In genomic region chr13:56549364-56549763, GRCm38 (mm10) we compare ENCODE assay signal across 13 mouse cellular contexts. TPM values are rescaled to one million over a fixed set of nuclear protein-coding genes. Genes with fewer than 3 reads are reported as not detected.
DNase-seq lines count a peak whose midpoint lies in the region; ATAC-seq and TF ChIP-seq lines count a peak whose summit lies in the region.
"Had no signal": no experiment of that assay in that cellular context is flagged by ENCODE, and none has a peak within 500 bp of the region (broad histone marks: within the 10 kb centered on the region; RNA-seq: fewer than 3 reads in every experiment).

No protein-coding gene starts in this region.

- no peaks in the 10 kb centered on the region for H3K4me1 ChIP-seq in lung, embryonic 14.5 days (ENCODE audit: insufficient read depth)
- H3K4me1 ChIP-seq in heart, adult 2 months (ENCODE audit: control insufficient read depth, insufficient read depth, low read length), result peaks cover 5% of the 10 kb centered on the region

- no peak overlapping the region for H3K4me3 ChIP-seq in lung, embryonic 14.5 days (ENCODE audit: low read depth, low read length)
- H3K4me3 ChIP-seq in heart, adult 2 months, result no peak overlapping the region
- H3K4me3 ChIP-seq: liver, embryonic 13.5 days; midbrain, embryonic 15.5 days had no signal

- no peak for TF ChIP-seq CTCF in lung, embryonic 14.5 days (IDR thresholded peaks at IDR 0.05; ENCODE audit: low read depth)
- TF ChIP-seq CTCF in heart, adult 2 months (IDR thresholded peaks at IDR 0.05), result no peak

- H3K9me3 ChIP-seq in lung, embryonic 14.5 days (ENCODE audit: low read depth, low read length), result no peaks in the 10 kb centered on the region
- H3K9me3 ChIP-seq: liver, embryonic 13.5 days; midbrain, embryonic 15.5 days had no signal

- H3K79me2 ChIP-seq in heart, adult 2 months (replicated peaks; ENCODE audit: control insufficient read depth, insufficient read depth, low read length), result no peaks in the 10 kb centered on the region

- no peak overlapping the region for H3K9ac ChIP-seq in lung, embryonic 14.5 days
- no peak overlapping the region for H3K9ac ChIP-seq in heart, adult 2 months (ENCODE audit: low read depth, low read length)
- H3K9ac ChIP-seq: liver, embryonic 13.5 days; midbrain, embryonic 15.5 days had no signal

- intact Hi-C loops in heart, adult 2 months (cut with DNase I), result no loop called here

- H3K27me3 ChIP-seq in lung, embryonic 14.5 days (ENCODE audit: insufficient read depth, low read length), result no peaks in the 10 kb centered on the region
- H3K27me3 ChIP-seq in heart, adult 2 months (ENCODE audit: control insufficient read depth, insufficient read depth, low read length), result no peaks in the 10 kb centered on the region
- H3K27me3 ChIP-seq: liver, embryonic 13.5 days; midbrain, embryonic 15.5 days had no signal

- no peak for TF ChIP-seq POLR2A in heart, adult 2 months (IDR thresholded peaks at IDR 0.05; ENCODE audit: insufficient read depth, low read depth, low read length)

- H3K4me2 ChIP-seq in lung, embryonic 14.5 days, result no peak overlapping the region
- H3K4me2 ChIP-seq: liver, embryonic 13.5 days; midbrain, embryonic 15.5 days had no signal

- ATAC-seq in lung, embryonic 14.5 days (ENCODE audit: insufficient read depth), result no peak
- ATAC-seq in megakaryocyte-erythroid progenitor cell, adult 5-6 weeks (replicated peaks; ENCODE audit: low FRiP score, low TSS enrichment, poor library complexity, severe bottlenecking), result no peak
- ATAC-seq: midbrain, embryonic 15.5 days had no signal

- peak; percentile 27 for DNase-seq in lung, embryonic 14.5 days
- no peak for DNase-seq in lung, postnatal 25 days (ENCODE audit: low spot score)
- peak; percentile 88 for DNase-seq in adrenal gland, adult 2 months
- DNase-seq in heart, adult 2 months, result peak; percentile 51 to 79
- peak; percentile 29 to 59 for DNase-seq in kidney, postnatal 36 days
- DNase-seq in ovary, postnatal 14 days (ENCODE audit: low spot score), result no peak
- DNase-seq in right cerebral cortex, adult 18-20 months, result no peak
- DNase-seq: liver, embryonic 13.5 days had no signal

- peak; percentile 85 for TF ChIP-seq EP300 in heart, adult 2 months (IDR thresholded peaks at IDR 0.05; ENCODE audit: insufficient read depth, low read depth, low read length)

- H3K36me3 ChIP-seq in lung, embryonic 14.5 days (ENCODE audit: insufficient read depth), result no peaks in the 10 kb centered on the region
- no peaks in the 10 kb centered on the region for H3K36me3 ChIP-seq in heart, adult 2 months (ENCODE audit: control insufficient read depth, insufficient read depth, low read length)
- H3K36me3 ChIP-seq: G1E; liver, embryonic 13.5 days; midbrain, embryonic 15.5 days had no signal

- no peak overlapping the region for H3K27ac ChIP-seq in lung, embryonic 14.5 days (ENCODE audit: low read depth)
- H3K27ac ChIP-seq in heart, adult 2 months, result no peak overlapping the region; the same call in 1 of the 2 replicates
- H3K27ac ChIP-seq: liver, embryonic 13.5 days; midbrain, embryonic 15.5 days had no signal

- WGBS in lung, embryonic 14.5 days, result 42% methylated on average over 4 of the region's 4 CpGs
- 14% methylated on average over 4 of the region's 4 CpGs for WGBS in heart, adult 2 months

RNA-seq across cellular contexts. Expression of gene Lect2, which starts 1.1 kb away (rescaled TPM):
- not detected in 2 replicates for polyA plus RNA-seq in lung, embryonic 14.5 days (2014; fragmentation: Nextera tagmentation; extraction: Ambion mirVana)
- under 1 TPM in 1 of 2 experiments, not detected in 1; 0.49 TPM for total RNA-seq in adrenal gland, adult 2 months (2021)
- polyA plus RNA-seq in adrenal gland, adult 2 months (2012; rRNA removed), result not detected in 2 replicates
- not detected for total RNA-seq in heart, adult 2 months (2021)
- polyA plus RNA-seq in heart, adult 2 months (2012; rRNA removed), result not detected in 2 replicates
- not detected in 2 replicates for total RNA-seq in megakaryocyte-erythroid progenitor cell, adult 5-6 weeks (2014; fragmentation: Nextera tagmentation)
- not detected in 2 replicates for total RNA-seq in megakaryocyte-erythroid progenitor cell, adult 5-6 weeks (2017)
- total RNA-seq: gastrocnemius, postnatal 36 days had no signal
- polyA plus RNA-seq: cortical plate, adult 2 months; G1E; midbrain, embryonic 15.5 days had no signal

RNA-seq across cellular contexts. Expression of gene Fbxl21, which starts 27.1 kb away (rescaled TPM):
- polyA plus RNA-seq in lung, embryonic 14.5 days (2014; fragmentation: Nextera tagmentation; extraction: Ambion mirVana), result 1.7 and 2.2 TPM in 2 replicates
- total RNA-seq in adrenal gland, adult 2 months (2021), result 1 to 10 TPM; 4.0 to 6.5 TPM
- 1.5 and 2.9 TPM in 2 replicates for polyA plus RNA-seq in adrenal gland, adult 2 months (2012; rRNA removed)
- total RNA-seq in heart, adult 2 months (2021), result under 1 TPM; 0.68 to 0.97 TPM
- 0.29 and 0.31 TPM in 2 replicates for polyA plus RNA-seq in heart, adult 2 months (2012; rRNA removed)
- not detected in 2 replicates for total RNA-seq in megakaryocyte-erythroid progenitor cell, adult 5-6 weeks (2014; fragmentation: Nextera tagmentation)
- total RNA-seq in megakaryocyte-erythroid progenitor cell, adult 5-6 weeks (2017), result not detected in 2 replicates
- polyA plus RNA-seq: G1E had no signal

RNA-seq across cellular contexts. Expression of gene Tgfbi, which starts 60.0 kb away (rescaled TPM):
- 165 and 171 TPM in 2 replicates for polyA plus RNA-seq in lung, embryonic 14.5 days (2014; fragmentation: Nextera tagmentation; extraction: Ambion mirVana)
- 10 to 100 TPM; 30.7 to 69.6 TPM for total RNA-seq in adrenal gland, adult 2 months (2021)
- 80.5 and 129 TPM in 2 replicates for polyA plus RNA-seq in adrenal gland, adult 2 months (2012; rRNA removed)
- 10 to 100 TPM; 19.7 to 20.9 TPM for total RNA-seq in heart, adult 2 months (2021)
- polyA plus RNA-seq in heart, adult 2 months (2012; rRNA removed), result 22.1 and 22.2 TPM in 2 replicates
- 0.28 TPM in 1 of 2 replicates, not detected in the other for total RNA-seq in megakaryocyte-erythroid progenitor cell, adult 5-6 weeks (2014; fragmentation: Nextera tagmentation)
- total RNA-seq in megakaryocyte-erythroid progenitor cell, adult 5-6 weeks (2017), result 0.72 and 1.5 TPM in 2 replicates
- total RNA-seq: G1E had no signal

Comparison
In these comparisons a context has a peak if more than half of its experiments do, and no peak if none do; other contexts are left out.
1. DNase-seq: peak in lung, embryonic 14.5 days (single experiment), adrenal gland, adult 2 months (single experiment), heart, adult 2 months (2 of 2) and kidney, postnatal 36 days (2 of 2); none in lung, postnatal 25 days (single experiment), ovary, postnatal 14 days (single experiment) and right cerebral cortex, adult 18-20 months (single experiment).
2. RNA of gene Tgfbi, which starts 60.0 kb away (total RNA-seq): 30.7 to 69.6 TPM in adrenal gland, adult 2 months and 19.7 to 20.9 TPM in heart, adult 2 months; 0.28 to 1.5 TPM in megakaryocyte-erythroid progenitor cell, adult 5-6 weeks; every median in the first group is over 4 times any median in the second.